Mouse (Mus musculus) CH12.LX (cell line): ENCODE measurements at regions not wholly inside any gene's neighbourhood (a gene's known extent, or its start where the extent isn't known, plus 50 kb on each side); places are given as distances from the start of the nearest gene placed in this dataset.

Experiments used
- DNase-seq: peaks from one replicate; pipeline ENCODE4 v3.0.0-alpha.2; 2013; ENCODE audit errors: extremely low read depth
- H3K27ac ChIP-seq: 2 replicates; pipeline ENCODE4 v1.5.1; 2012; ENCODE audit warnings: low read depth, mild to moderate bottlenecking, control low read depth, moderate library complexity; ENCODE audit not compliant: insufficient read depth
- H3K27me3 ChIP-seq: replicated peaks from 2 replicates; pipeline ENCODE3; 2012; ENCODE audit warnings: inconsistent platforms
- H3K36me3 ChIP-seq, 2 experiments: replicated peaks in 1 of 2; 2 replicates each; pipeline versions ENCODE3 to v1.6.1; 2012; ENCODE audit warnings: inconsistent platforms in 1 of 2, low read length in 1 of 2, mild to moderate bottlenecking in 1 of 2, mixed read lengths in 1 of 2, moderate library complexity in 1 of 2; ENCODE audit not compliant: control insufficient read depth in 1 of 2, insufficient read depth in 1 of 2
- H3K4me1 ChIP-seq, 2 experiments: 2 replicates each; pipeline ENCODE4 v1.6.1; 2012; ENCODE audit warnings: inconsistent platforms in 1 of 2, moderate library complexity in 1 of 2; ENCODE audit not compliant: insufficient read depth in 2 of 2, control insufficient read depth in 1 of 2
- H3K4me2 ChIP-seq: 2 replicates; pipeline ENCODE4 v1.6.1; 2012; ENCODE audit warnings: low read depth, mild to moderate bottlenecking, control low read depth; ENCODE audit not compliant: poor library complexity, insufficient read depth, severe bottlenecking
- H3K4me3 ChIP-seq, 3 experiments: fragments of 150-350 bp in 1 of 3; sonication (generic) in 1 of 3; replicated peaks in 1 of 3; 2 replicates each; pipeline versions ENCODE3 to v1.5.1; 2011 to 2012; ENCODE audit warnings: low read depth in 2 of 3, low read length in 2 of 3, mild to moderate bottlenecking in 2 of 3, moderate library complexity in 2 of 3, control low read depth in 1 of 3, improper control_type of control experiment in 1 of 3, inconsistent platforms in 1 of 3, mixed read lengths in 1 of 3; ENCODE audit not compliant: poor library complexity in 1 of 3
- H3K79me2 ChIP-seq: replicated peaks from 2 replicates; pipeline ENCODE4 v1.6.1; 2012; ENCODE audit warnings: mild to moderate bottlenecking, moderate library complexity; ENCODE audit not compliant: control insufficient read depth, poor library complexity, insufficient read depth, severe bottlenecking; ENCODE audit errors: extremely low read depth
- H3K9ac ChIP-seq: 2 replicates; pipeline ENCODE4 v1.6.1; 2012; ENCODE audit warnings: low read depth, mild to moderate bottlenecking, control low read depth, moderate library complexity; ENCODE audit not compliant: insufficient read depth
- H3K9me3 ChIP-seq: replicated peaks from 2 replicates; pipeline ENCODE3; 2012; ENCODE audit warnings: low read length, inconsistent platforms, mixed read lengths
- BHLHE40 ChIP-seq: IDR thresholded peaks from 2 replicates; pipeline ENCODE4 v1.6.1; 2011; ENCODE audit warnings: mild to moderate bottlenecking, low read depth, low read length, improper control_type of control experiment
- CHD2 ChIP-seq: IDR thresholded peaks from 2 replicates; pipeline ENCODE4 v1.6.1; 2011; ENCODE audit warnings: low read length, improper control_type of control experiment
- CTCF ChIP-seq, 2 experiments: IDR thresholded peaks in 1 of 2; conservative IDR thresholded peaks in 1 of 2; 2 replicates each; pipeline ENCODE4 v1.5.1; 2011 to 2012; ENCODE audit warnings: low read depth in 2 of 2, low read length in 2 of 2, improper control_type of control experiment in 1 of 2, inconsistent platforms in 1 of 2, mild to moderate bottlenecking in 1 of 2, moderate library complexity in 1 of 2
- E2F4 ChIP-seq: IDR thresholded peaks from 2 replicates; pipeline ENCODE4 v1.6.1; 2011; ENCODE audit warnings: low read depth, low read length, improper control_type of control experiment; ENCODE audit not compliant: insufficient replicate concordance
- ETS1 ChIP-seq: conservative IDR thresholded peaks from 2 replicates; pipeline ENCODE4 v1.6.1; 2012; ENCODE audit warnings: low read depth, mild to moderate bottlenecking, inconsistent platforms, low read length, improper control_type of control experiment, moderate library complexity
- HCFC1 ChIP-seq: IDR thresholded peaks from 2 replicates; pipeline ENCODE4 v1.6.1; 2012; ENCODE audit warnings: low read depth, mild to moderate bottlenecking, inconsistent platforms, low read length, improper control_type of control experiment
- JUND ChIP-seq: conservative IDR thresholded peaks from 2 replicates; pipeline ENCODE4 v1.6.1; 2011; ENCODE audit warnings: low read depth, low read length, improper control_type of control experiment
- KAT2A ChIP-seq: IDR thresholded peaks from 2 replicates; pipeline ENCODE4 v1.6.1; 2012; ENCODE audit warnings: low read length, improper control_type of control experiment, inconsistent platforms; ENCODE audit not compliant: insufficient replicate concordance
- MAFK ChIP-seq: IDR thresholded peaks from 2 replicates; pipeline ENCODE4 v1.6.1; 2011; ENCODE audit warnings: low read length, improper control_type of control experiment; ENCODE audit not compliant: insufficient replicate concordance
- MAX ChIP-seq: IDR thresholded peaks from 2 replicates; pipeline ENCODE4 v1.6.1; 2011; ENCODE audit warnings: low read length, improper control_type of control experiment
- MYC ChIP-seq: IDR thresholded peaks from 2 replicates; pipeline ENCODE4 v1.6.1; 2011; ENCODE audit warnings: low read depth, mild to moderate bottlenecking, improper control_type of control experiment, low read length
- NELFE ChIP-seq: IDR thresholded peaks from 2 replicates; pipeline ENCODE4 v1.6.1; 2011; ENCODE audit warnings: low read depth, low read length, improper control_type of control experiment
- PAX5 ChIP-seq: IDR thresholded peaks from 2 replicates; pipeline ENCODE4 v1.6.1; 2012; ENCODE audit warnings: low read length, inconsistent platforms, mixed read lengths
- RAD21 ChIP-seq: IDR thresholded peaks from 2 replicates; pipeline ENCODE4 v1.6.1; 2011; ENCODE audit warnings: low read depth, mild to moderate bottlenecking, low read length, improper control_type of control experiment, moderate library complexity
- RCOR1 ChIP-seq: conservative IDR thresholded peaks from 2 replicates; pipeline ENCODE4 v1.6.1; 2012; ENCODE audit warnings: low read depth, mild to moderate bottlenecking, inconsistent platforms, low read length, improper control_type of control experiment
- TBP ChIP-seq: conservative IDR thresholded peaks from 2 replicates; pipeline ENCODE4 v1.6.1; 2011; ENCODE audit warnings: low read depth, low read length, improper control_type of control experiment
- TCF12 ChIP-seq: IDR thresholded peaks from 2 replicates; pipeline ENCODE4 v1.6.1; 2014; ENCODE audit warnings: low read depth, mild to moderate bottlenecking, inconsistent platforms, low read length, improper control_type of control experiment
- UBTF ChIP-seq: IDR thresholded peaks from 2 replicates; pipeline ENCODE4 v1.6.1; 2012; ENCODE audit warnings: low read depth, mild to moderate bottlenecking, inconsistent platforms, low read length, improper control_type of control experiment, moderate library complexity
- USF2 ChIP-seq: conservative IDR thresholded peaks from 2 replicates; pipeline ENCODE4 v1.6.1; 2011; ENCODE audit warnings: low read depth, low read length, improper control_type of control experiment
- ZMIZ1 ChIP-seq: IDR thresholded peaks from 2 replicates; pipeline ENCODE4 v1.6.1; 2012; ENCODE audit warnings: low read depth, mild to moderate bottlenecking, inconsistent platforms, low read length, improper control_type of control experiment
- ZNF384 ChIP-seq: IDR thresholded peaks from 2 replicates; pipeline ENCODE4 v1.6.1; 2012; ENCODE audit warnings: low read depth, low read length, improper control_type of control experiment, inconsistent platforms
- dilution Hi-C: fragments of 300-500 bp; cut with MboI; formaldehyde crosslinking; loops from 2 replicates; pipeline ENCODE4 v1.14.3; 2020; ENCODE audit warnings: low sequenced_read_pairs; ENCODE audit not compliant: extremely low pct_unique_long_range_greater_than_20kb, extremely low pct_ligation_motif_present
- in situ Hi-C: fragments of 300-500 bp; cut with MboI; formaldehyde crosslinking; loops from 3 replicates; pipeline ENCODE4 v1.14.3; 2019; ENCODE audit warnings: low sequenced_read_pairs, low pct_ligation_motif_present, low pct_unique_long_range_greater_than_20kb, mixed read lengths

- no peak for TF ChIP-seq BHLHE40
These were observed 92.6 kb upstream of the Vrk1 start (continued) for GRCm38 (mm10) chr12:105917388-105917963.

- H3K4me3 ChIP-seq: no peak overlapping the region
- no peaks in the 10 kb centered on the region for H3K79me2 ChIP-seq
- in situ Hi-C loops (no loop called here), dilution Hi-C loops (no loop called here)
- no peak overlapping the region for H3K4me2 ChIP-seq
- no peaks in the 10 kb centered on the region for H3K27me3 ChIP-seq
- H3K36me3 ChIP-seq: no peaks in the 10 kb centered on the region
- no peak overlapping the region for H3K9ac ChIP-seq
- DNase-seq: no peak
- no peak overlapping the region for H3K27ac ChIP-seq
- TF ChIP-seq TBP: no peak
- no peak for TF ChIP-seq ZNF384
- TF ChIP-seq E2F4: no peak
- TF ChIP-seq HCFC1: no peak
- H3K4me1 ChIP-seq: no peaks in the 10 kb centered on the region
- peaks cover 5% of the 10 kb centered on the region for H3K9me3 ChIP-seq
These were observed 91.3 kb upstream of the Vrk1 start for GRCm38 (mm10) chr12:105918775-105919174.

GRCm38 (mm10) chr12:105927210-105927609 lies 82.8 kb upstream of the Vrk1 start:
- no peaks in the 10 kb centered on the region for H3K36me3 ChIP-seq
- peak; percentile 33 to 34; a peak in 2 of 4 replicates for TF ChIP-seq CTCF (conservative IDR thresholded peaks at IDR 0.05 in 1 of 2, IDR thresholded peaks at IDR 0.05 in 1 of 2; ENCODE audit: low read depth in 2 of 2, low read length in 2 of 2)
- peak; percentile 5 for TF ChIP-seq RAD21
- TF ChIP-seq UBTF: no peak
- TF ChIP-seq, all 38 proteins: peak for 2
- Histone ChIP-seq H3K27ac (no peak overlapping the region), H3K9ac (no peak overlapping the region), H3K4me3 (no peak overlapping the region), H3K27me3 (peaks cover 2% of the 10 kb centered on the region), H3K9me3 (peaks cover 10% of the 10 kb centered on the region), H3K4me2 (no peak overlapping the region), H3K79me2 (no peaks in the 10 kb centered on the region), H3K4me1 (no peaks in the 10 kb centered on the region; a peak in 1 of 4 replicates)
- dilution Hi-C loops (no loop called here), in situ Hi-C loops (no loop called here)
- DNase-seq: no peak

- peaks cover 2% of the 10 kb centered on the region for H3K27me3 ChIP-seq
- H3K4me3 ChIP-seq: no peak overlapping the region
- dilution Hi-C loops: no loop called here
- peaks cover 2 to 12% of the 10 kb centered on the region in 2 experiments; a peak in 2 of 4 replicates for H3K4me1 ChIP-seq
- H3K9ac ChIP-seq: no peak overlapping the region
- peaks cover 5% of the 10 kb centered on the region for H3K9me3 ChIP-seq
- H3K36me3 ChIP-seq: no peaks in the 10 kb centered on the region
- no peak for DNase-seq
- no peak overlapping the region for H3K27ac ChIP-seq
- TF ChIP-seq E2F4: no peak
- TF ChIP-seq CHD2: no peak
- no peak for TF ChIP-seq NELFE
- no peak for TF ChIP-seq KAT2A
- no peak for TF ChIP-seq MAFK
- no peak for TF ChIP-seq JUND
- TF ChIP-seq RCOR1: no peak
- no peak for TF ChIP-seq MAX
- TF ChIP-seq TCF12: no peak
- no peak for TF ChIP-seq PAX5
- TF ChIP-seq ZMIZ1: no peak
- no peak for TF ChIP-seq ETS1
- TF ChIP-seq ZNF384: no peak
- TF ChIP-seq USF2: no peak
- no peak for TF ChIP-seq BHLHE40
- no peak for TF ChIP-seq MYC
- H3K4me2 ChIP-seq: no peak overlapping the region
- in situ Hi-C loops: no loop called here
- no peaks in the 10 kb centered on the region for H3K79me2 ChIP-seq
These were observed 80.5 kb upstream of the Vrk1 start for GRCm38 (mm10) chr12:105929456-105929921.
